Mouse (Mus musculus) thymus, adult 18-20 months (tissue): ENCODE results near the gene Ccp110.

ENCODE experiments used
- DNase-seq, 2 experiments: peaks; one replicate each; pipeline ENCODE4 v3.0.0; 2022; ENCODE audit warnings: mixed read lengths in 2 of 2

Ccp110 gene

GRCm38 (mm10) chr7:118712228-118713173 lies at the start of gene Ccp110:
Gene Ccp110 (plus strand): TSS chr7:118712552.
- DNase-seq = peak; percentile 89 to 93

- DNase-seq = no peak
Observed at GRCm38 (mm10) chr7:118667773-118668172, 44.6 kb upstream of the Ccp110 start.

GRCm38 (mm10) chr7:118670142-118670541 lies 42.2 kb upstream of the Ccp110 start:
- no peak for DNase-seq

- DNase-seq = no peak
Observed at GRCm38 (mm10) chr7:118676826-118677225, 35.5 kb upstream of the Ccp110 start.

GRCm38 (mm10) chr7:118688199-118688598 lies 24.2 kb upstream of the Ccp110 start:
- DNase-seq = peak in 1 of 2 experiments; percentile 25

GRCm38 (mm10) chr7:118689088-118689487 lies 23.3 kb upstream of the Ccp110 start:
- DNase-seq = no peak

- DNase-seq = no peak
Observed at GRCm38 (mm10) chr7:118691287-118691686, 21.1 kb upstream of the Ccp110 start.

GRCm38 (mm10) chr7:118696146-118696545 lies 16.2 kb upstream of the Ccp110 start:
- DNase-seq = no peak

- DNase-seq = no peak
Observed at GRCm38 (mm10) chr7:118697168-118697567, 15.2 kb upstream of the Ccp110 start.

GRCm38 (mm10) chr7:118698882-118699281 lies 13.5 kb upstream of the Ccp110 start:
- DNase-seq = no peak

- no peak for DNase-seq
Observed at GRCm38 (mm10) chr7:118703144-118703561, 9.2 kb upstream of the Ccp110 start.

- DNase-seq = no peak
Observed at GRCm38 (mm10) chr7:118704001-118704850, 8.1 kb upstream of the Ccp110 start.

GRCm38 (mm10) chr7:118705101-118705961 lies 7.0 kb upstream of the Ccp110 start, which contains the start of gene Gde1:
Gene Gde1 (minus strand): TSS chr7:118705778.
- DNase-seq = peak; percentile 88 to 89

- no peak for DNase-seq
Observed at GRCm38 (mm10) chr7:118706051-118706450, 6.3 kb upstream of the Ccp110 start.

- DNase-seq = no peak
Observed at GRCm38 (mm10) chr7:118706488-118706887, 5.9 kb upstream of the Ccp110 start.

GRCm38 (mm10) chr7:118707216-118707615 lies 5.1 kb upstream of the Ccp110 start:
- no peak for DNase-seq

- no peak for DNase-seq
Observed at GRCm38 (mm10) chr7:118708002-118708401, 4.3 kb upstream of the Ccp110 start.

GRCm38 (mm10) chr7:118710776-118711175 lies 1.6 kb upstream of the Ccp110 start:
- no peak for DNase-seq

- no peak for DNase-seq
Observed at GRCm38 (mm10) chr7:118714873-118715272, 2.5 kb downstream of the Ccp110 start.

- no peak for DNase-seq
Observed at GRCm38 (mm10) chr7:118718066-118718465, 5.7 kb downstream of the Ccp110 start.

GRCm38 (mm10) chr7:118723927-118724326 lies 11.6 kb downstream of the Ccp110 start:
- no peak for DNase-seq

- DNase-seq = no peak
Observed at GRCm38 (mm10) chr7:118725459-118725858, 13.1 kb downstream of the Ccp110 start.
